Mouse (Mus musculus) limb, embryonic 14.5 days (tissue): Measurements from ENCODE around the gene Chchd4. TPM values are rescaled to one million over a fixed set of nuclear protein-coding genes. Genes with fewer than 3 reads are reported as not detected.

Source experiments
- ATAC-seq: fragments of 200-750 bp; cut with Nextera tagmentation; 2 replicates; pipeline ENCODE4 v1.8.0; 2017; ENCODE audit warnings: low read depth, moderate number of reproducible peaks, moderate TSS enrichment; ENCODE audit not compliant: low FRiP score
- DNase-seq: peaks from one replicate; pipeline ENCODE4 v3.0.0-alpha.2; 2015; ENCODE audit warnings: low spot score
- H3K27ac ChIP-seq: fragments of 300-500 bp; sonication (generic); replicated peaks from 2 replicates; pipeline ENCODE4 v1.5.1; 2014; ENCODE audit warnings: low read depth, mild to moderate bottlenecking, low read length, moderate library complexity, mixed read lengths
- H3K27me3 ChIP-seq: fragments of 300-500 bp; sonication (generic); 2 replicates; pipeline ENCODE4 v1.6.1; 2014; ENCODE audit warnings: low read length, mixed read lengths; ENCODE audit not compliant: control insufficient read depth, insufficient read depth
- H3K36me3 ChIP-seq: fragments of 300-500 bp; sonication (generic); 2 replicates; pipeline ENCODE4 v1.6.1; 2014; ENCODE audit warnings: mild to moderate bottlenecking, low read length, moderate library complexity, mixed read lengths; ENCODE audit not compliant: control insufficient read depth, insufficient read depth
- H3K4me1 ChIP-seq: fragments of 300-500 bp; sonication (generic); 2 replicates; pipeline ENCODE4 v1.6.1; 2014; ENCODE audit warnings: antibody characterized with exemption, low read length, mixed read lengths; ENCODE audit not compliant: control insufficient read depth, insufficient read depth
- H3K4me2 ChIP-seq: fragments of 300-500 bp; sonication (generic); replicated peaks from 2 replicates; pipeline ENCODE4 v1.6.1; 2014; ENCODE audit warnings: low read depth, mild to moderate bottlenecking, low read length, moderate library complexity; ENCODE audit not compliant: severe bottlenecking
- H3K4me3 ChIP-seq: fragments of 300-500 bp; sonication (generic); replicated peaks from 2 replicates; pipeline ENCODE4 v1.5.1; 2014; ENCODE audit warnings: low read length
- H3K9ac ChIP-seq: fragments of 300-500 bp; sonication (generic); 2 replicates; pipeline ENCODE4 v1.6.1; 2014; ENCODE audit warnings: mild to moderate bottlenecking, low read depth, low read length, moderate library complexity; ENCODE audit not compliant: severe bottlenecking
- H3K9me3 ChIP-seq: fragments of 300-500 bp; sonication (generic); 2 replicates; pipeline ENCODE4 v1.6.1; 2016; ENCODE audit warnings: low read length; ENCODE audit not compliant: control insufficient read depth
- POLR2A ChIP-seq: fragments of 200-500 bp; IDR thresholded peaks from 2 replicates; pipeline ENCODE4 v1.8.0; 2012; ENCODE audit warnings: inconsistent platforms, mild to moderate bottlenecking, moderate library complexity, borderline replicate concordance; ENCODE audit not compliant: insufficient read depth, insufficient read length; ENCODE audit errors: extremely low read depth
- WGBS: fragments of 180-500 bp; shearing (Covaris S2); extraction: QIAGEN DNeasy Blood & Tissue Kit; methylation state at CpG from one replicate; pipeline ENCODE4 v1.1.7; 2014; 5-methylcytosine and 5-hydroxymethylcytosine counted together
- polyA plus RNA-seq, 2 experiments: library from polyadenylated mRNA; depleted of rRNA in 1 of 2; stranded (reverse) in 1 of 2; unstranded in 1 of 2; fragments of >200 nt; fragmentation: Nextera tagmentation in 1 of 2; extraction: Ambion mirVana in 1 of 2; gene quantifications; 2 replicates each; pipeline versions ENCODE4 v1.2.1 to v1.2.3; 2012 to 2014

Gene Chchd4
- polyA plus RNA-seq (2012; rRNA removed) (8.2 and 9.3 TPM in 2 replicates), polyA plus RNA-seq (2014; fragmentation: Nextera tagmentation; extraction: Ambion mirVana) (22.0 and 23.4 TPM in 2 replicates)

- Histone ChIP-seq H3K4me3 (peak within 1 kb of the TSS; percentile 64), H3K27me3 (no peaks in the 10 kb centered on the region), H3K4me1 (peaks cover 17% of the 10 kb centered on the region), H3K9me3 (no peaks in the 10 kb centered on the region), H3K4me2 (peak within 1 kb of the TSS; percentile 78), H3K27ac (peak within 1 kb of the TSS; percentile 75), H3K36me3 (peaks cover 16% of the 10 kb centered on the region), H3K9ac (peak within 1 kb of the TSS; percentile 81)
- DNase-seq: peak; percentile 100
- peak; percentile 95 for ATAC-seq
- peak; percentile 67; the same call in 1 of the 2 replicates for TF ChIP-seq POLR2A
- WGBS: under 1% methylated on average over 74 of the region's 74 CpGs
These were observed at the start of gene Chchd4, which contains the start of gene Tmem43 for GRCm38 (mm10) chr6:91472868-91473804. Gene Chchd4, minus strand, starts transcription at chr6:91473546. Gene Tmem43, plus strand, starts transcription at chr6:91473703.

GRCm38 (mm10) chr6:91522816-91523215 is 49.5 kb upstream of the Chchd4 start:
- Histone ChIP-seq H3K27ac (no peak overlapping the region), H3K9me3 (no peaks in the 10 kb centered on the region), H3K4me1 (no peaks in the 10 kb centered on the region), H3K4me2 (no peak overlapping the region), H3K27me3 (no peaks in the 10 kb centered on the region), H3K36me3 (peaks cover 66% of the 10 kb centered on the region), H3K4me3 (no peak overlapping the region), H3K9ac (no peak overlapping the region)
- ATAC-seq (no peak), DNase-seq (no peak)
- no peak for TF ChIP-seq POLR2A
- 90% methylated on average over 5 of the region's 5 CpGs for WGBS

- DNase-seq (no peak), ATAC-seq (no peak)
- H3K4me1 ChIP-seq: peaks cover 14% of the 10 kb centered on the region
- H3K36me3 ChIP-seq: peaks cover 58% of the 10 kb centered on the region
- H3K4me2 ChIP-seq: no peak overlapping the region
- TF ChIP-seq POLR2A: no peak
- no peak overlapping the region for H3K4me3 ChIP-seq
- H3K9ac ChIP-seq: no peak overlapping the region
- H3K27ac ChIP-seq: no peak overlapping the region
- 87% methylated on average over 7 of the region's 7 CpGs for WGBS
- no peaks in the 10 kb centered on the region for H3K9me3 ChIP-seq
- H3K27me3 ChIP-seq: no peaks in the 10 kb centered on the region
These were observed 45.2 kb upstream of the Chchd4 start for GRCm38 (mm10) chr6:91518454-91519020.

- H3K4me1 ChIP-seq: peaks cover 14% of the 10 kb centered on the region
- peak within 1 kb of the TSS; percentile 76 for H3K4me3 ChIP-seq
- H3K27me3 ChIP-seq: no peaks in the 10 kb centered on the region
- peak; percentile 98 for ATAC-seq
- H3K9me3 ChIP-seq: no peaks in the 10 kb centered on the region
- peak; percentile 76; the same call in 1 of the 2 replicates for TF ChIP-seq POLR2A
- peak within 1 kb of the TSS; percentile 85 for H3K9ac ChIP-seq
- H3K4me2 ChIP-seq: peak within 1 kb of the TSS; percentile 74
- DNase-seq: peak; percentile 97
- H3K27ac ChIP-seq: peak within 1 kb of the TSS; percentile 67
- H3K36me3 ChIP-seq: peaks cover 32% of the 10 kb centered on the region
- WGBS: 1% methylated on average over 77 of the region's 80 CpGs
These were observed 42.5 kb upstream of the Chchd4 start, which contains the start of the genes Xpc and Lsm3 for GRCm38 (mm10) chr6:91515545-91516449. Gene Xpc, minus strand, starts transcription at chr6:91515888. Gene Lsm3, plus strand, starts transcription at chr6:91515928.
